ENCODE assay signal across 8 mouse cellular contexts in genomic region chr6:147475727-147476613, GRCm38 (mm10). TPM values are rescaled to one million over a fixed set of nuclear protein-coding genes. Genes with fewer than 3 reads are reported as not detected.
DNase-seq lines count a peak whose midpoint lies in the region; ATAC-seq and TF ChIP-seq lines count a peak whose summit lies in the region.

Ccdc91 (plus strand) TSS chr6:147475828.

- peak within 1 kb of the TSS; percentile 74 for H3K27ac ChIP-seq in forebrain, embryonic 12.5 days
- H3K27ac ChIP-seq in heart, postnatal 0 days (ENCODE audit: low read depth), result peak within 1 kb of the TSS; percentile 88
- peak within 1 kb of the TSS; percentile 63 for H3K27ac ChIP-seq in liver, embryonic 16.5 days (ENCODE audit: low read length)
- H3K27ac ChIP-seq in neural tube, embryonic 13.5 days (replicated peaks), result peak within 1 kb of the TSS; percentile 87
- H3K27ac ChIP-seq in testis, adult 2 months (ENCODE audit: control insufficient read depth, insufficient read depth, low read depth, low read length), result peak within 1 kb of the TSS; percentile 95

- H3K4me3 ChIP-seq in forebrain, embryonic 12.5 days (replicated peaks), result peak within 1 kb of the TSS; percentile 73
- H3K4me3 ChIP-seq in heart, postnatal 0 days (ENCODE audit: low read depth, low read length), result peak within 1 kb of the TSS; percentile 70
- H3K4me3 ChIP-seq in liver, embryonic 16.5 days (ENCODE audit: low read depth, low read length), result peak within 1 kb of the TSS; percentile 68
- H3K4me3 ChIP-seq in neural tube, embryonic 13.5 days, result peak within 1 kb of the TSS; percentile 76
- peak within 1 kb of the TSS; percentile 98 for H3K4me3 ChIP-seq in testis, adult 2 months (ENCODE audit: control insufficient read depth, low read depth, low read length)

- TF ChIP-seq POLR2A in testis, adult 2 months (IDR thresholded peaks at IDR 0.05; ENCODE audit: control insufficient read depth, low read depth, low read length), result peak; percentile 62

- TF ChIP-seq CTCF in heart, postnatal 0 days (IDR thresholded peaks at IDR 0.05; ENCODE audit: low read depth), result no peak
- no peak for TF ChIP-seq CTCF in testis, adult 2 months (IDR thresholded peaks at IDR 0.05; ENCODE audit: control insufficient read depth, insufficient read depth, insufficient replicate concordance, low read depth, low read length)

- WGBS in forebrain, embryonic 12.5 days, result under 1% methylated on average over 77 of the region's 78 CpGs
- under 1% methylated on average over 77 of the region's 78 CpGs for WGBS in heart, postnatal 0 days
- under 1% methylated on average over 70 of the region's 78 CpGs for WGBS in liver, embryonic 16.5 days (ENCODE audit: insufficient replicate concordance)
- WGBS in neural tube, embryonic 13.5 days, result under 1% methylated on average over 67 of the region's 78 CpGs

- no peaks in the 10 kb centered on the region for H3K36me3 ChIP-seq in forebrain, embryonic 12.5 days (replicated peaks)
- H3K36me3 ChIP-seq in heart, postnatal 0 days (replicated peaks; ENCODE audit: control insufficient read depth, insufficient read depth, low read length), result no peaks in the 10 kb centered on the region
- H3K36me3 ChIP-seq in liver, embryonic 16.5 days (ENCODE audit: control insufficient read depth, insufficient read depth), result no peaks in the 10 kb centered on the region
- H3K36me3 ChIP-seq in neural tube, embryonic 13.5 days, result no peaks in the 10 kb centered on the region
- no peaks in the 10 kb centered on the region for H3K36me3 ChIP-seq in testis, adult 2 months (ENCODE audit: control insufficient read depth, insufficient read depth, low read length)

- DNase-seq in CD8-positive naive resting alpha-beta T cell, adult 2 months (ENCODE audit: low read depth in 2 of 2, low spot score in 2 of 2), result peak; percentile 77 to 81
- peak; percentile 76 for DNase-seq in c-Kit-positive CD71-positive TER-119-positive erythroid progenitor cells, embryonic 14.5 days (ENCODE audit: low spot score)
- peak; percentile 89 for DNase-seq in heart, postnatal 0 days (ENCODE audit: low spot score)
- DNase-seq in kidney, postnatal 4 days, result peak; percentile 94 to 96

- H3K27me3 ChIP-seq in forebrain, embryonic 12.5 days, result no peaks in the 10 kb centered on the region
- no peaks in the 10 kb centered on the region for H3K27me3 ChIP-seq in heart, postnatal 0 days (ENCODE audit: control insufficient read depth, insufficient read depth, low read length)
- H3K27me3 ChIP-seq in liver, embryonic 16.5 days (ENCODE audit: control insufficient read depth, insufficient read depth, low read depth, low read length), result no peaks in the 10 kb centered on the region
- H3K27me3 ChIP-seq in neural tube, embryonic 13.5 days, result no peaks in the 10 kb centered on the region
- no peaks in the 10 kb centered on the region for H3K27me3 ChIP-seq in testis, adult 2 months (ENCODE audit: control insufficient read depth, insufficient read depth, low read length)

- peak; percentile 78; the same call in 1 of the 2 replicates for TF ChIP-seq EP300 in heart, postnatal 0 days (IDR thresholded peaks at IDR 0.05; ENCODE audit: low read depth)

- peaks cover 9% of the 10 kb centered on the region for H3K4me1 ChIP-seq in forebrain, embryonic 12.5 days
- peaks cover 5% of the 10 kb centered on the region; the same call in 1 of the 2 replicates for H3K4me1 ChIP-seq in heart, postnatal 0 days (ENCODE audit: control insufficient read depth, insufficient read depth)
- peaks cover 3% of the 10 kb centered on the region for H3K4me1 ChIP-seq in liver, embryonic 16.5 days (ENCODE audit: control insufficient read depth, low read depth, low read length)
- H3K4me1 ChIP-seq in neural tube, embryonic 13.5 days (replicated peaks), result peaks cover 6% of the 10 kb centered on the region
- H3K4me1 ChIP-seq in testis, adult 2 months (ENCODE audit: control insufficient read depth, insufficient read depth, low read length), result peaks cover 5% of the 10 kb centered on the region

- peak within 1 kb of the TSS; percentile 78 for H3K4me2 ChIP-seq in forebrain, embryonic 12.5 days
- peak within 1 kb of the TSS; percentile 87 for H3K4me2 ChIP-seq in heart, postnatal 0 days (ENCODE audit: low read depth, low read length)
- H3K4me2 ChIP-seq in liver, embryonic 16.5 days (ENCODE audit: low read depth, low read length), result peak within 1 kb of the TSS; percentile 67
- H3K4me2 ChIP-seq in neural tube, embryonic 13.5 days, result peak within 1 kb of the TSS; percentile 88

- ATAC-seq in forebrain, embryonic 12.5 days (ENCODE audit: low FRiP score), result peak; percentile 95
- peak; percentile 97 for ATAC-seq in heart, postnatal 0 days (ENCODE audit: insufficient read depth, low read depth)
- ATAC-seq in liver, embryonic 16.5 days (ENCODE audit: low read depth), result peak; percentile 93
- ATAC-seq in neural tube, embryonic 13.5 days (ENCODE audit: low read depth), result peak; percentile 98

- H3K9me3 ChIP-seq in forebrain, embryonic 12.5 days, result no peaks in the 10 kb centered on the region
- no peaks in the 10 kb centered on the region for H3K9me3 ChIP-seq in heart, postnatal 0 days (replicated peaks; ENCODE audit: control insufficient read depth, low read length)
- H3K9me3 ChIP-seq in liver, embryonic 16.5 days (replicated peaks; ENCODE audit: control insufficient read depth, low read length), result no peaks in the 10 kb centered on the region
- no peaks in the 10 kb centered on the region for H3K9me3 ChIP-seq in neural tube, embryonic 13.5 days

- peak within 1 kb of the TSS; percentile 76 for H3K9ac ChIP-seq in forebrain, embryonic 12.5 days
- peak within 1 kb of the TSS; percentile 83 for H3K9ac ChIP-seq in heart, postnatal 0 days (replicated peaks; ENCODE audit: low read depth, low read length)
- H3K9ac ChIP-seq in liver, embryonic 16.5 days (ENCODE audit: low read depth, low read length), result peak within 1 kb of the TSS; percentile 62
- H3K9ac ChIP-seq in neural tube, embryonic 13.5 days, result peak within 1 kb of the TSS; percentile 90

RNA-seq across cellular contexts. Expression of gene Ccdc91, which starts in this region (rescaled TPM):
- polyA plus RNA-seq in forebrain, embryonic 12.5 days (2016; fragmentation: Nextera tagmentation; extraction: Ambion mirVana), result 28.5 and 31.6 TPM in 2 replicates
- total RNA-seq in heart, postnatal 0 days (2014; rRNA removed; ENCODE audit: low replicate concordance), result 17.7 and 25.8 TPM in 2 replicates
- polyA plus RNA-seq in heart, postnatal 0 days (2015; fragmentation: Nextera tagmentation; extraction: Ambion mirVana), result 19.0 and 19.2 TPM in 2 replicates
- polyA plus RNA-seq in liver, embryonic 16.5 days (2015; fragmentation: Nextera tagmentation; extraction: Ambion mirVana), result 5.8 and 6.1 TPM in 2 replicates
- 41.8 and 44.6 TPM in 2 replicates for polyA plus RNA-seq in neural tube, embryonic 13.5 days (2015; fragmentation: Nextera tagmentation; extraction: Ambion mirVana)
- polyA plus RNA-seq in testis, adult 2 months (2012; rRNA removed), result 973 and 1,093 TPM in 2 replicates

Comparison
In these comparisons a context has a peak if more than half of its experiments do, and no peak if none do; other contexts are left out.
1. Peak in every context shown above with its lines: DNase-seq, ATAC-seq, H3K4me3 ChIP-seq and H3K27ac ChIP-seq.
2. RNA of gene Ccdc91 (polyA plus RNA-seq): 973 to 1,093 TPM in testis, adult 2 months; 41.8 to 44.6 TPM in neural tube, embryonic 13.5 days, 28.5 to 31.6 TPM in forebrain, embryonic 12.5 days, 19.0 to 19.2 TPM in heart, postnatal 0 days and 5.8 to 6.1 TPM in liver, embryonic 16.5 days; every median in the first group is over 10 times any median in the second.